Mouse (Mus musculus): ENCODE results near the gene Krt13.
A peak's percentile ranks its signal among the peaks of the same experiment; 100 is the strongest.

Gene Krt13

GRCm38 (mm10) chr11:100121466-100121865 lies at the start of gene Krt13:
TSS of gene Krt13 (minus strand) at chr11:100121566.
- DNase-seq (ENCODE audit: low read depth, low spot score): no peak

GRCm38 (mm10) chr11:100168765-100169762 lies 47.7 kb upstream of the Krt13 start:
- DNase-seq (ENCODE audit: low read depth, low spot score): peak; percentile 86

GRCm38 (mm10) chr11:100168071-100168470 lies 46.7 kb upstream of the Krt13 start:
- DNase-seq (ENCODE audit: low read depth, low spot score): no peak

GRCm38 (mm10) chr11:100164392-100164791 lies 43.0 kb upstream of the Krt13 start:
- no peak for DNase-seq (ENCODE audit: low read depth, low spot score)

GRCm38 (mm10) chr11:100157908-100158477 lies 36.6 kb upstream of the Krt13 start:
- no peak for DNase-seq (ENCODE audit: low read depth, low spot score)

GRCm38 (mm10) chr11:100157331-100157730 lies 36.0 kb upstream of the Krt13 start:
- no peak for DNase-seq (ENCODE audit: low read depth, low spot score)

- no peak for DNase-seq (ENCODE audit: low read depth, low spot score)
These were observed 34.3 kb upstream of the Krt13 start for GRCm38 (mm10) chr11:100155497-100156255.

GRCm38 (mm10) chr11:100148615-100149330 lies 27.4 kb upstream of the Krt13 start, which contains the start of gene Krt19:
TSS of gene Krt19 (minus strand) at chr11:100148665.
- no peak for DNase-seq (ENCODE audit: low read depth, low spot score)

- peak; percentile 23 for DNase-seq (ENCODE audit: low read depth, low spot score)
These were observed 26.4 kb upstream of the Krt13 start for GRCm38 (mm10) chr11:100147566-100148353.

GRCm38 (mm10) chr11:100145858-100146560 lies 24.6 kb upstream of the Krt13 start:
- peak; percentile 31 for DNase-seq (ENCODE audit: low read depth, low spot score)

- DNase-seq (ENCODE audit: low read depth, low spot score): no peak
These were observed 23.7 kb upstream of the Krt13 start for GRCm38 (mm10) chr11:100145104-100145503.

GRCm38 (mm10) chr11:100140966-100141365 lies 19.6 kb upstream of the Krt13 start:
- no peak for DNase-seq (ENCODE audit: low read depth, low spot score)

GRCm38 (mm10) chr11:100139391-100139790 lies 18.0 kb upstream of the Krt13 start:
- no peak for DNase-seq (ENCODE audit: low read depth, low spot score)

GRCm38 (mm10) chr11:100138809-100139208 lies 17.4 kb upstream of the Krt13 start:
- DNase-seq (ENCODE audit: low read depth, low spot score): no peak

GRCm38 (mm10) chr11:100137693-100138092 lies 16.3 kb upstream of the Krt13 start:
- no peak for DNase-seq (ENCODE audit: low read depth, low spot score)

- DNase-seq (ENCODE audit: low read depth, low spot score): no peak
These were observed 15.2 kb upstream of the Krt13 start for GRCm38 (mm10) chr11:100136559-100136958.

GRCm38 (mm10) chr11:100135731-100136130 lies 14.4 kb upstream of the Krt13 start, which contains the start of gene Krt15:
TSS of gene Krt15 (minus strand) at chr11:100135928.
- no peak for DNase-seq (ENCODE audit: low read depth, low spot score)

GRCm38 (mm10) chr11:100124901-100125300 lies 3.5 kb upstream of the Krt13 start:
- no peak for DNase-seq (ENCODE audit: low read depth, low spot score)

GRCm38 (mm10) chr11:100120331-100120730 lies 1.0 kb downstream of the Krt13 start:
- DNase-seq (ENCODE audit: low read depth, low spot score): no peak

- no peak for DNase-seq (ENCODE audit: low read depth, low spot score)
These were observed 7.7 kb downstream of the Krt13 start for GRCm38 (mm10) chr11:100113742-100114029.

Data from mesoderm, embryonic 11.5 days (tissue).